Mouse (Mus musculus) E14TG2a.4 (cell line): ENCODE results near the gene Cyp2j9.

Source experiments
- CTCF ChIP-seq: conservative IDR thresholded peaks from 2 replicates; pipeline ENCODE4 v1.5.1; 2014; ENCODE audit warnings: low read length
- POU5F1 ChIP-seq: IDR thresholded peaks from 2 replicates; pipeline ENCODE4 v1.6.1; 2014; ENCODE audit warnings: low read length, borderline replicate concordance

- TF ChIP-seq CTCF: no peak
- TF ChIP-seq POU5F1: no peak
Observed at GRCm38 (mm10) chr4:96559781-96560180, 31.6 kb downstream of the Cyp2j9 start.
